Mouse (Mus musculus) heart, postnatal 0 days (tissue): ENCODE measurements around the gene Prm2.

ENCODE experiments used
- CTCF ChIP-seq: IDR thresholded peaks from 2 replicates; pipeline ENCODE4 v1.5.1; 2016; ENCODE audit warnings: antibody characterized with exemption, control low read depth, low read depth
- EP300 ChIP-seq: IDR thresholded peaks from 2 replicates; pipeline ENCODE4 v1.6.1; 2016; ENCODE audit warnings: antibody characterized with exemption, low read depth

- no peak for TF ChIP-seq CTCF
- TF ChIP-seq EP300 = no peak
These were observed 14.0 kb downstream of the Prm2 start for GRCm38 (mm10) chr16:10781862-10782371.
